Mouse (Mus musculus) megakaryocyte-erythroid progenitor cell, adult 5-6 weeks (primary cell): ENCODE data around the gene Sult1a1. TPM values are rescaled to one million over a fixed set of nuclear protein-coding genes. Genes with fewer than 3 reads are reported as not detected.
A peak's percentile ranks its signal among the peaks of the same experiment; 100 is the strongest.

Source experiments
- ATAC-seq: replicated peaks from 2 replicates; pipeline ENCODE4 v1.8.0; 2016; ENCODE audit warnings: mild to moderate bottlenecking, inconsistent platforms; ENCODE audit not compliant: severe bottlenecking, poor library complexity, low FRiP score, low TSS enrichment
- total RNA-seq, 2 experiments: library from RNA; stranded (forward) in 1 of 2; stranded (reverse) in 1 of 2; fragments of 200-1000, 215-1000 nt in 1 of 2; fragments of >200 nt in 1 of 2; fragmentation: Nextera tagmentation in 1 of 2; gene quantifications; 2 replicates each; pipeline ENCODE4 v1.2.3; 2014 to 2017

The Sult1a1 gene
- total RNA-seq, 2 experiments from 2014 or later, result not detected

GRCm38 (mm10) chr7:126635375-126635774 lies 40.9 kb downstream of the Sult1a1 start:
- no peak for ATAC-seq

GRCm38 (mm10) chr7:126632478-126632877 lies 43.8 kb downstream of the Sult1a1 start:
- ATAC-seq, result peak; percentile 58; the same call in 1 of the 2 replicates

- 0 out of 2 replicates have a peak, but pooled peaks have one; percentile 21 for ATAC-seq
Observed at GRCm38 (mm10) chr7:126630824-126631518, 45.3 kb downstream of the Sult1a1 start, which contains the start of gene Nupr1. Nupr1 (minus strand) TSS chr7:126630861.

GRCm38 (mm10) chr7:126629915-126630314 lies 46.3 kb downstream of the Sult1a1 start:
- no peak for ATAC-seq

- no peak for ATAC-seq
Observed at GRCm38 (mm10) chr7:126628111-126628510, 48.1 kb downstream of the Sult1a1 start.

GRCm38 (mm10) chr7:126625807-126626600 lies 50.2 kb downstream of the Sult1a1 start:
- ATAC-seq, result no peak

- peak; percentile 39; the same call in 1 of the 2 replicates for ATAC-seq
Observed at GRCm38 (mm10) chr7:126625369-126625768, 50.9 kb downstream of the Sult1a1 start.

- ATAC-seq, result no peak
Observed at GRCm38 (mm10) chr7:126624774-126625173, 51.5 kb downstream of the Sult1a1 start.

GRCm38 (mm10) chr7:126623381-126623780 lies 52.9 kb downstream of the Sult1a1 start:
- ATAC-seq, result 0 out of 2 replicates have a peak, but pooled peaks have one; percentile 43

Other genes starting within 250 kb of the Sult1a1 start
- 10.2 and 13.9 TPM in 2 replicates for gene Rabep2, start 247.7 kb downstream of the Sult1a1 start, total RNA-seq (2014; fragmentation: Nextera tagmentation)
- 11.5 and 14.0 TPM in 2 replicates for gene Rabep2, start 247.7 kb downstream of the Sult1a1 start, total RNA-seq (2017)
- gene Atp2a1, start 213.3 kb downstream of the Sult1a1 start, total RNA-seq (2014; fragmentation: Nextera tagmentation), result 2.3 TPM in 1 of 2 replicates, not detected in the other
- 0.15 and 0.61 TPM in 2 replicates for gene Atp2a1, start 213.3 kb downstream of the Sult1a1 start, total RNA-seq (2017)
- gene Sh2b1, start 201.0 kb downstream of the Sult1a1 start, total RNA-seq (2014; fragmentation: Nextera tagmentation), result 24.8 and 49.2 TPM in 2 replicates
- gene Sh2b1, start 201.0 kb downstream of the Sult1a1 start, total RNA-seq (2017), result 11.7 and 11.9 TPM in 2 replicates
- gene Tufm, start 189.1 kb downstream of the Sult1a1 start, total RNA-seq (2014; fragmentation: Nextera tagmentation), result 128 and 168 TPM in 2 replicates
- gene Tufm, start 189.1 kb downstream of the Sult1a1 start, total RNA-seq (2017), result 92.9 and 141 TPM in 2 replicates
- gene Atxn2l, start 173.0 kb downstream of the Sult1a1 start, total RNA-seq (2014; fragmentation: Nextera tagmentation), result 162 and 199 TPM in 2 replicates
- 28.4 and 42.7 TPM in 2 replicates for gene Atxn2l, start 173.0 kb downstream of the Sult1a1 start, total RNA-seq (2017)
- gene Eif3c, start 110.0 kb downstream of the Sult1a1 start, total RNA-seq (2014; fragmentation: Nextera tagmentation), result 193 and 244 TPM in 2 replicates
- gene Eif3c, start 110.0 kb downstream of the Sult1a1 start, total RNA-seq (2017), result 286 and 298 TPM in 2 replicates
- gene Apobr, start 91.5 kb downstream of the Sult1a1 start, total RNA-seq (2014; fragmentation: Nextera tagmentation), result 0.79 and 2.4 TPM in 2 replicates
- gene Apobr, start 91.5 kb downstream of the Sult1a1 start, total RNA-seq (2017), result 0.89 and 2.4 TPM in 2 replicates
- 24.5 and 43.7 TPM in 2 replicates for gene Cln3, start 90.6 kb downstream of the Sult1a1 start, total RNA-seq (2014; fragmentation: Nextera tagmentation)
- 3.8 and 9.8 TPM in 2 replicates for gene Cln3, start 90.6 kb downstream of the Sult1a1 start, total RNA-seq (2017)
- not detected in 2 replicates for gene Il27, start 81.5 kb downstream of the Sult1a1 start, total RNA-seq (2014; fragmentation: Nextera tagmentation)
- gene Il27, start 81.5 kb downstream of the Sult1a1 start, total RNA-seq (2017), result not detected in 2 replicates
- 6.3 TPM in 1 of 2 replicates, not detected in the other for gene Nupr1, start 45.6 kb downstream of the Sult1a1 start, total RNA-seq (2014; fragmentation: Nextera tagmentation)
- 2.7 and 9.9 TPM in 2 replicates for gene Nupr1, start 45.6 kb downstream of the Sult1a1 start, total RNA-seq (2017)
- gene Sgf29, start 27.1 kb downstream of the Sult1a1 start, total RNA-seq (2014; fragmentation: Nextera tagmentation), result 100 and 125 TPM in 2 replicates
- 37.4 and 51.0 TPM in 2 replicates for gene Sgf29, start 27.1 kb downstream of the Sult1a1 start, total RNA-seq (2017)
- 212 and 218 TPM in 2 replicates for gene Bola2, start 19.0 kb upstream of the Sult1a1 start, total RNA-seq (2014; fragmentation: Nextera tagmentation)
- 107 and 179 TPM in 2 replicates for gene Bola2, start 19.0 kb upstream of the Sult1a1 start, total RNA-seq (2017)
- 3.7 and 9.3 TPM in 2 replicates for gene Slx1b, start 19.4 kb upstream of the Sult1a1 start, total RNA-seq (2014; fragmentation: Nextera tagmentation)
- 2.9 and 3.0 TPM in 2 replicates for gene Slx1b, start 19.4 kb upstream of the Sult1a1 start, total RNA-seq (2017)
- 31.8 and 35.5 TPM in 2 replicates for gene Coro1a, start 31.4 kb upstream of the Sult1a1 start, total RNA-seq (2014; fragmentation: Nextera tagmentation)
- gene Coro1a, start 31.4 kb upstream of the Sult1a1 start, total RNA-seq (2017), result 40.7 and 41.2 TPM in 2 replicates
- 41.0 and 45.1 TPM in 2 replicates for gene Mapk3, start 83.2 kb upstream of the Sult1a1 start, total RNA-seq (2014; fragmentation: Nextera tagmentation)
- 17.5 and 20.1 TPM in 2 replicates for gene Mapk3, start 83.2 kb upstream of the Sult1a1 start, total RNA-seq (2017)
- 0.26 and 2.5 TPM in 2 replicates for gene Gdpd3, start 89.9 kb upstream of the Sult1a1 start, total RNA-seq (2014; fragmentation: Nextera tagmentation)
- 0.09 TPM in 1 of 2 replicates, not detected in the other for gene Gdpd3, start 89.9 kb upstream of the Sult1a1 start, total RNA-seq (2017)
- gene Ypel3, start 100.5 kb upstream of the Sult1a1 start, total RNA-seq (2014; fragmentation: Nextera tagmentation), result 26.6 and 40.6 TPM in 2 replicates
- 20.2 and 22.6 TPM in 2 replicates for gene Ypel3, start 100.5 kb upstream of the Sult1a1 start, total RNA-seq (2017)
- 0.69 and 3.1 TPM in 2 replicates for gene Tbx6, start 105.1 kb upstream of the Sult1a1 start, total RNA-seq (2014; fragmentation: Nextera tagmentation)
- not detected in 2 replicates for gene Tbx6, start 105.1 kb upstream of the Sult1a1 start, total RNA-seq (2017)
- 176 and 189 TPM in 2 replicates for gene Ppp4c, start 116.1 kb upstream of the Sult1a1 start, total RNA-seq (2014; fragmentation: Nextera tagmentation)
- 104 and 127 TPM in 2 replicates for gene Ppp4c, start 116.1 kb upstream of the Sult1a1 start, total RNA-seq (2017)
- 0.61 TPM in 1 of 2 replicates, not detected in the other for gene Fam57b, start 121.2 kb upstream of the Sult1a1 start, total RNA-seq (2014; fragmentation: Nextera tagmentation)
- 0.42 TPM in 1 of 2 replicates, not detected in the other for gene Fam57b, start 121.2 kb upstream of the Sult1a1 start, total RNA-seq (2017)
- gene 4930451I11Rik, start 155.2 kb upstream of the Sult1a1 start, total RNA-seq (2014; fragmentation: Nextera tagmentation), result not detected in 2 replicates
- not detected in 2 replicates for gene 4930451I11Rik, start 155.2 kb upstream of the Sult1a1 start, total RNA-seq (2017)
- gene Doc2a, start 171.0 kb upstream of the Sult1a1 start, total RNA-seq (2014; fragmentation: Nextera tagmentation), result not detected in 2 replicates
- not detected in 2 replicates for gene Doc2a, start 171.0 kb upstream of the Sult1a1 start, total RNA-seq (2017)
- 51.6 and 123 TPM in 2 replicates for gene Hirip3, start 185.5 kb upstream of the Sult1a1 start, total RNA-seq (2014; fragmentation: Nextera tagmentation)
- 327 and 333 TPM in 2 replicates for gene Hirip3, start 185.5 kb upstream of the Sult1a1 start, total RNA-seq (2017)
- 124 and 132 TPM in 2 replicates for gene Ino80e, start 185.9 kb upstream of the Sult1a1 start, total RNA-seq (2014; fragmentation: Nextera tagmentation)
- gene Ino80e, start 185.9 kb upstream of the Sult1a1 start, total RNA-seq (2017), result 29.4 and 45.6 TPM in 2 replicates
- gene Taok2, start 208.3 kb upstream of the Sult1a1 start, total RNA-seq (2014; fragmentation: Nextera tagmentation), result 36.1 and 44.2 TPM in 2 replicates
- gene Taok2, start 208.3 kb upstream of the Sult1a1 start, total RNA-seq (2017), result 22.1 and 25.1 TPM in 2 replicates
- 22.0 and 27.2 TPM in 2 replicates for gene Tmem219, start 246.5 kb upstream of the Sult1a1 start, total RNA-seq (2014; fragmentation: Nextera tagmentation)
- 9.2 and 17.9 TPM in 2 replicates for gene Tmem219, start 246.5 kb upstream of the Sult1a1 start, total RNA-seq (2017)